Mouse (Mus musculus): Measurements from ENCODE around the gene Vma21. TPM values are rescaled to one million over a fixed set of nuclear protein-coding genes. Genes with fewer than 3 reads are reported as not detected.

Vma21 gene
- 47.2 and 50.2 TPM in 2 replicates for polyA plus RNA-seq (2015; fragmentation: Nextera tagmentation; extraction: Ambion mirVana)

- WGBS, result 37% methylated on average over 12 of the region's 12 CpGs
- peak; percentile 32; the same call in 1 of the 2 replicates for ATAC-seq (ENCODE audit: low read depth)
- H3K27ac ChIP-seq (ENCODE audit: low read length), result peak within 1 kb of the TSS; percentile 77
These were observed at the start of gene Vma21 for GRCm38 (mm10) chrX:71815631-71816345. Gene Vma21, plus strand, starts transcription at chrX:71815924.

GRCm38 (mm10) chrX:71767909-71768308, 47.8 kb upstream of the Vma21 start:
- H3K27ac ChIP-seq (ENCODE audit: low read length), result no peak overlapping the region
- no peaks in the 10 kb centered on the region for H3K9me3 ChIP-seq (ENCODE audit: control insufficient read depth, low read length)
- 30% methylated on average over 1 of the region's 1 CpGs for WGBS
- H3K36me3 ChIP-seq (ENCODE audit: control insufficient read depth, insufficient read depth, low read length), result no peaks in the 10 kb centered on the region
- H3K4me2 ChIP-seq (ENCODE audit: low read depth, low read length), result no peak overlapping the region
- ATAC-seq (ENCODE audit: low read depth), result peak; percentile 75
- H3K4me3 ChIP-seq (ENCODE audit: low read length), result no peak overlapping the region
- no peak overlapping the region for H3K9ac ChIP-seq (ENCODE audit: low read length)
- H3K4me1 ChIP-seq (replicated peaks; ENCODE audit: control insufficient read depth, insufficient read depth, low read length), result no peaks in the 10 kb centered on the region
- H3K27me3 ChIP-seq (ENCODE audit: control insufficient read depth, insufficient read depth, low read depth, low read length), result no peaks in the 10 kb centered on the region

More at GRCm38 (mm10) chrX:71815631-71816345, at the start of gene Vma21:
- H3K36me3 ChIP-seq (ENCODE audit: control insufficient read depth, insufficient read depth, low read length), result no peaks in the 10 kb centered on the region
- peaks cover 3% of the 10 kb centered on the region; the same call in 1 of the 2 replicates for H3K4me1 ChIP-seq (replicated peaks; ENCODE audit: control insufficient read depth, insufficient read depth, low read length)
- H3K4me3 ChIP-seq (ENCODE audit: low read length), result peak within 1 kb of the TSS; percentile 69
- no peaks in the 10 kb centered on the region for H3K27me3 ChIP-seq (ENCODE audit: control insufficient read depth, insufficient read depth, low read depth, low read length)
- peak within 1 kb of the TSS; percentile 80 for H3K9ac ChIP-seq (ENCODE audit: low read length)
- no peaks in the 10 kb centered on the region for H3K9me3 ChIP-seq (ENCODE audit: control insufficient read depth, low read length)
- H3K4me2 ChIP-seq (ENCODE audit: low read depth, low read length), result peak within 1 kb of the TSS; percentile 58

- Histone ChIP-seq H3K4me2 (ENCODE audit: low read depth, low read length) (no peak overlapping the region), H3K36me3 (ENCODE audit: control insufficient read depth, insufficient read depth, low read length) (no peaks in the 10 kb centered on the region), H3K4me3 (ENCODE audit: low read length) (no peak overlapping the region), H3K4me1 (replicated peaks; ENCODE audit: control insufficient read depth, insufficient read depth, low read length) (no peaks in the 10 kb centered on the region), H3K9me3 (ENCODE audit: control insufficient read depth, low read length) (no peaks in the 10 kb centered on the region), H3K27ac (ENCODE audit: low read length) (no peak overlapping the region), H3K9ac (ENCODE audit: low read length) (no peak overlapping the region), H3K27me3 (ENCODE audit: control insufficient read depth, insufficient read depth, low read depth, low read length) (no peaks in the 10 kb centered on the region)
- ATAC-seq (ENCODE audit: low read depth), result no peak
- WGBS, result 13% methylated on average over 4 of the region's 4 CpGs
These were observed 24.6 kb upstream of the Vma21 start for GRCm38 (mm10) chrX:71791106-71791505.

- Histone ChIP-seq H3K27ac (ENCODE audit: low read length) (no peak overlapping the region), H3K9ac (ENCODE audit: low read length) (no peak overlapping the region), H3K4me2 (ENCODE audit: low read depth, low read length) (no peak overlapping the region), H3K36me3 (ENCODE audit: control insufficient read depth, insufficient read depth, low read length) (no peaks in the 10 kb centered on the region), H3K27me3 (ENCODE audit: control insufficient read depth, insufficient read depth, low read depth, low read length) (no peaks in the 10 kb centered on the region), H3K4me3 (ENCODE audit: low read length) (no peak overlapping the region), H3K4me1 (replicated peaks; ENCODE audit: control insufficient read depth, insufficient read depth, low read length) (no peaks in the 10 kb centered on the region), H3K9me3 (ENCODE audit: control insufficient read depth, low read length) (no peaks in the 10 kb centered on the region)
- ATAC-seq (ENCODE audit: low read depth), result no peak
- 70% methylated on average over 7 of the region's 7 CpGs for WGBS
These were observed 18.0 kb upstream of the Vma21 start for GRCm38 (mm10) chrX:71797766-71798165.

- ATAC-seq (ENCODE audit: low read depth), result no peak
- H3K4me2 ChIP-seq (ENCODE audit: low read depth, low read length), result no peak overlapping the region
- no peaks in the 10 kb centered on the region for H3K36me3 ChIP-seq (ENCODE audit: control insufficient read depth, insufficient read depth, low read length)
- H3K9me3 ChIP-seq (ENCODE audit: control insufficient read depth, low read length), result no peaks in the 10 kb centered on the region
- WGBS, result 48% methylated on average over 5 of the region's 5 CpGs
- no peak overlapping the region for H3K4me3 ChIP-seq (ENCODE audit: low read length)
- no peak overlapping the region for H3K9ac ChIP-seq (ENCODE audit: low read length)
- H3K27me3 ChIP-seq (ENCODE audit: control insufficient read depth, insufficient read depth, low read depth, low read length), result no peaks in the 10 kb centered on the region
- H3K27ac ChIP-seq (ENCODE audit: low read length), result no peak overlapping the region
- H3K4me1 ChIP-seq (replicated peaks; ENCODE audit: control insufficient read depth, insufficient read depth, low read length), result no peaks in the 10 kb centered on the region
These were observed 16.8 kb upstream of the Vma21 start for GRCm38 (mm10) chrX:71798883-71799282.

GRCm38 (mm10) chrX:71811966-71812835, 3.5 kb upstream of the Vma21 start:
- no peaks in the 10 kb centered on the region for H3K27me3 ChIP-seq (ENCODE audit: control insufficient read depth, insufficient read depth, low read depth, low read length)
- no peak overlapping the region for H3K4me3 ChIP-seq (ENCODE audit: low read length)
- H3K9me3 ChIP-seq (ENCODE audit: control insufficient read depth, low read length), result no peaks in the 10 kb centered on the region
- H3K9ac ChIP-seq (ENCODE audit: low read length), result no peak overlapping the region
- peaks cover 3% of the 10 kb centered on the region; the same call in 1 of the 2 replicates for H3K4me1 ChIP-seq (replicated peaks; ENCODE audit: control insufficient read depth, insufficient read depth, low read length)
- 39% methylated on average over 5 of the region's 5 CpGs for WGBS
- H3K27ac ChIP-seq (ENCODE audit: low read length), result no peak overlapping the region
- no peak for ATAC-seq (ENCODE audit: low read depth)
- no peaks in the 10 kb centered on the region for H3K36me3 ChIP-seq (ENCODE audit: control insufficient read depth, insufficient read depth, low read length)
- no peak overlapping the region for H3K4me2 ChIP-seq (ENCODE audit: low read depth, low read length)

DNA sequence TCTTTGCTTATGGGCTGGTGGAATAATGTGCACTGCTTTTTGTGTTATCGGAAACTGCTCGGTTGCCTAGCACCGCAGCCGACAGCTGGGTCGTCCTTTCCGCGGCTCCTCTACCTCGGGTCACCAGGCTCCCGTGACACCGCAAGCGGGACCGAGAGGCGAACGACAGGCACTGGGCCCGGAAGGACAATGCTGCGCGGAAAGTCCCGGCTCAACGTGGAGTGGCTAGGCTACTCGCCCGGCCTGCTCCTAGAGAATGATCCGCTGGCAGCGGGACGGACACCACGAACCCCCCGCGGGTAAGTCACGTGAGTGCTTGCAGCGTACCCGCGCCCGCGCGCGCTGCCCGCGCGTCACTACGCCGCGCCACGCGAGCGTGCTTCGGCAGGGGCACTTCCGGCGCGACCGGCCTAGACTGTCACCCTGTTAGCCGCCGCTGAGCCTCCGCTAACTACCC, 705 bp downstream of the Vma21 start:
- peak; percentile 99 for ATAC-seq (ENCODE audit: low read depth)
- Histone ChIP-seq H3K9me3 (ENCODE audit: control insufficient read depth, low read length) (no peaks in the 10 kb centered on the region), H3K4me1 (replicated peaks; ENCODE audit: control insufficient read depth, insufficient read depth, low read length) (peaks cover 3% of the 10 kb centered on the region; the same call in 1 of the 2 replicates), H3K27me3 (ENCODE audit: control insufficient read depth, insufficient read depth, low read depth, low read length) (no peaks in the 10 kb centered on the region), H3K27ac (ENCODE audit: low read length) (peak overlapping the region; percentile 77), H3K9ac (ENCODE audit: low read length) (peak overlapping the region; percentile 80), H3K4me3 (ENCODE audit: low read length) (peak overlapping the region; percentile 69), H3K4me2 (ENCODE audit: low read depth, low read length) (peak overlapping the region; percentile 58), H3K36me3 (ENCODE audit: control insufficient read depth, insufficient read depth, low read length) (no peaks in the 10 kb centered on the region)
- WGBS, result 19% methylated on average over 48 of the region's 52 CpGs

DNA sequence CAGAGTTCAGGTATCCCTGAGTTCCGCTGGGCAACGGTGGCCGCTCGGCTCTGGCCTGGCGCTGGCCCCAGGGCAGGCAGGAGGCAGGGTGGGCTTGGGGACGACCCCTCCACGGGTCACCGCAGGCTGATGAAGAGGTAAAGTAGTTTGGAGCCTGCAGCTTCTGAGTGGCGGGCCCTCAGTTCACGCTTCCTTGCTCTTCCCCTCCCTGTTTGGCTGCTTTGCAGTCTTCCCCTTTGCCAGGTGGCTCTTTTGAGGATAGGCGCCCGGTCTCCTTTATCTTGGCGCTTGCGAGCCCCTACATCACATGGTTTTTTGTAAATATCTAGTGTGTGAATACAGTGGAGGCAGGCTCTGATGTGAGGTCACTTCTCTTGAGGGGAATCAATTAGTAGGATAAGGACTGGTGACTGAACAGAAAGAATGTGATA, 1.2 kb downstream of the Vma21 start:
- Histone ChIP-seq H3K36me3 (ENCODE audit: control insufficient read depth, insufficient read depth, low read length) (no peaks in the 10 kb centered on the region), H3K27me3 (ENCODE audit: control insufficient read depth, insufficient read depth, low read depth, low read length) (no peaks in the 10 kb centered on the region), H3K4me2 (ENCODE audit: low read depth, low read length) (peak overlapping the region; percentile 56), H3K9ac (ENCODE audit: low read length) (peak overlapping the region; percentile 80), H3K4me3 (ENCODE audit: low read length) (peak overlapping the region; percentile 69), H3K27ac (ENCODE audit: low read length) (peak overlapping the region; percentile 77), H3K4me1 (replicated peaks; ENCODE audit: control insufficient read depth, insufficient read depth, low read length) (peaks cover 3% of the 10 kb centered on the region; the same call in 1 of the 2 replicates), H3K9me3 (ENCODE audit: control insufficient read depth, low read length) (no peaks in the 10 kb centered on the region)
- whole genome bisulfite sequencing, result 19% methylated on average over 13 of the region's 14 CpGs
- no peak for ATAC-seq (ENCODE audit: low read depth)

GRCm38 (mm10) chrX:71838911-71839310, 23.2 kb downstream of the Vma21 start:
- no peak for ATAC-seq (ENCODE audit: low read depth)
- no peak overlapping the region for H3K27ac ChIP-seq (ENCODE audit: low read length)
- H3K4me1 ChIP-seq (replicated peaks; ENCODE audit: control insufficient read depth, insufficient read depth, low read length), result no peaks in the 10 kb centered on the region
- no peak overlapping the region for H3K9ac ChIP-seq (ENCODE audit: low read length)
- H3K4me2 ChIP-seq (ENCODE audit: low read depth, low read length), result no peak overlapping the region
- H3K27me3 ChIP-seq (ENCODE audit: control insufficient read depth, insufficient read depth, low read depth, low read length), result no peaks in the 10 kb centered on the region
- no peak overlapping the region for H3K4me3 ChIP-seq (ENCODE audit: low read length)
- WGBS, result 66% methylated on average over 4 of the region's 4 CpGs
- no peaks in the 10 kb centered on the region for H3K9me3 ChIP-seq (ENCODE audit: control insufficient read depth, low read length)
- no peaks in the 10 kb centered on the region for H3K36me3 ChIP-seq (ENCODE audit: control insufficient read depth, insufficient read depth, low read length)

Data from lung, embryonic 16.5 days (tissue).